Mouse (Mus musculus): Measurements from ENCODE around the gene Sh3d21.
A peak's percentile ranks its signal among the peaks of the same experiment; 100 is the strongest.

Gene Sh3d21

DNA sequence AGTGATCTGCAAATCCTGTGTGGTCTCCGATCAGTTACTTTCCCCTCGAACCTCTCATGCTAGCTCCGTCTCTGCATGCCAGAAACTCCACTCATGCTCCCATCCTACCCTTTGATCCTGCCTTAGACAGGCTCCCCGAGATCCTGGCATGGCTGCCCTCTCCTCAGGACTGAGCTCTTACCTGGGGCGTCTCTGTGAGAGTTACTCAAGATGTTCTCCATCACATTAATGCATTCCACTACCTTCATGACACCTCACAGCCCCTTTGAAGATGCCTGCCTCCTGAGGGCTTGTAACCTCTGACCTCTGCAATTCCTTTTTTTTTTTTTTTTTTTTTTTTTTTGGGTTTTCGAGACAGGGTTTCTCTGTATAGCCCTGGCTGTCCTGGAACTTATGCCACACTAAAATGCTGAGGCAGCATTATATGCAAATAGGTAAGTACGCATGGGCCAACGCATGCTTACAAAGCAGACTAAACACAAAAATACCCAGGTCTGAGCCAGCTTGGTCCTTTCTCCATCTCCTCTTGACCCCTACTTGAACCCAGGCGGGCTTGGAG lies 16.2 kb downstream of the Sh3d21 start:
- DNase-seq (ENCODE audit: low read depth, low spot score), result no peak

DNA sequence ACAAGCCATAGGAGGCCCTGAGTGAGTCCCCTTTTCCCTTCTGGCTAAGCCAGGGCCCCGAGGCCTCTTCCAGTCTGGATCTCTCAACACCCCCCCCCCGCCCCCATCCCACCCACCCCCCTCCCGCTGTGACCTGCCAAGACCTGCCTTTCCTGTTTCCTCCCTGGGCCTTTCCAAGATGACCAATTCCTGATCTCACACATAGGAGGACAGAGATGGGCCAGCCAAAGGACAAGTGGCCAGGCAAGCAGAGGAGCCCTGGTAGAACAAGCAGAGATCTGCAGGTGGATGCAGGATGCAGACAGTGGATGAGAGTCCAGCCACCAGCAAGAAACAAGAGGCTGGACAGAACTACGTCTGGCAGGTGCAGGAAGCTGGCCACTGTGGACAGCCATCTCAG lies 17.9 kb downstream of the Sh3d21 start:
- DNase-seq (ENCODE audit: low read depth, low spot score), result no peak

DNA sequence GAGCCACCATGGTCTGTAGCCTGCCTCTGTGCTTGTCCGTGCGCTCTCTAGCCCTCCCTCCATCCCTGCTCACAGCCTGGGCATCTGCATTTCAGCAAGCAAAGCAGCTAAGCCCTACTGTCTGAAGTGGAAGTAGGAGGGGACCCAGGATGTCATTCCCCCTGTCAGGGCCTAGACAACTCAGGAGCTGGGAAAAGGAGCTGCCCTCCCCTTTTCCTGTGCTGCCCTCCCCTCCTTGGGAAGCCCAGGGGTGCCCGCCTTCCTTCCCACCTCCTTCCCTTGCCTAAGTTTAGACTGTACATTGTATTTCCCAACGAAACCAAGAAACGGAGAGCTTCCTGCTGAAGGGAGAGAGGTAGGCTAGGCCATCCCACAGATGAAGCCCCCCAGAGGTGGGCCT lies 22.3 kb downstream of the Sh3d21 start:
- DNase-seq (ENCODE audit: low read depth, low spot score), result no peak

DNA sequence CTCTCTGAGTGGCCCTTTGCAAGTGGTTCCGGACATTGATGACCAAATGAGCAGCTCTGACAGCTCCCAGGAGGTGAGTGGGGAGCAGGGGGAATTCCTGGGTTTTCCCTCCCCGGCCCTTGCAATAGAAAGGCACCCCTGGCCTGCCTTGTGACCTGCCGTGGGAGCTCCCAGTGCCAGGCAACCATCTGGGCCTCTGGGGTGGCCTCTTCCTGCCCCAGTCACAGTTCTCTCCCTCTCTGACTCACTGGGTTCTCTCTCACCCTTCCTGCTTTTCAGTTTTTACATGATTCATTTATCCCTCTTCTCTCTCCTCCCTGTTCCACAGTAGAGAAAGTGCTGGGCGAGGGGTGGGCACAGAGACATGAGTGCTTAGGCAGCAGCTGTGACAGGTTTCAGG lies 25.5 kb downstream of the Sh3d21 start:
- DNase-seq (ENCODE audit: low read depth, low spot score), result no peak

DNA sequence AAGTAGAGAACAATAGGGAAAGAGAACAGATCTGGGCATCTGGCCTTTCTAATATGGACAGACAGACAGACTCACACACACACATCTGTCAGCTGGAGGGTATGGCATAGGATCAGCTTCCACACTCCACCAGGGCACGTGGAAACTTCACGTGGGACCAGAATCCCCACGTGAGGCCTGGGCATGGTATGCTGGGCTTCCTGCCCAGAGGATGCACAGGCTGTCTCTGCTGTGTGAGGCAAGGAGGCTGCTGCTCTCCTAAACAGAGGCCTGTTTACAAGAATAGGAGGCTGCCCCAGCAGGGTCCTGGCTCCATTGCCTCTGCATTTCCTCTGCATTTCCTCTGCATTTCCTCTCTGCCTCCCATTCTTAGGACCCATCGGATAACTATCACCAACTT lies 28.7 kb downstream of the Sh3d21 start:
- no peak for DNase-seq (ENCODE audit: low read depth, low spot score)

DNA sequence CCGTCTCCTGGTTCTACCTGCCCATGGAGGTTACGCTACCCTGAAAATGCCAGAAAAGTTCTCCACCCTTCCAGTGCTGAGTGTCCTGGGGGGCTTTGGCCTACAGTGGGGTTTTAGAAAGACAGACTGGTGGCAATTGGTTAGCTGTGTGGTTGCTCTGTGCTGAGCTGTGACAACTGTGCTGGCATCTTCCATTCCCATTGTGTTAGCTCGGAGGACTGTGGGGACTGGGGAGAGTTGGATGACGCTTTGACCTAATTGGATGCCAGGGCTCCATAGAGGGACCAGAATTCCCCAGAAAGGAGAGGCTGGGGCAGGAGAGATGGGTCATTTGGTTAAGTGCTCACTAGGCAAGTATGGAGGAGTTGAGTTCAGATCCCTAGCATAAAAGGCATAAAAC lies 29.1 kb downstream of the Sh3d21 start:
- no peak for DNase-seq (ENCODE audit: low read depth, low spot score)

DNA sequence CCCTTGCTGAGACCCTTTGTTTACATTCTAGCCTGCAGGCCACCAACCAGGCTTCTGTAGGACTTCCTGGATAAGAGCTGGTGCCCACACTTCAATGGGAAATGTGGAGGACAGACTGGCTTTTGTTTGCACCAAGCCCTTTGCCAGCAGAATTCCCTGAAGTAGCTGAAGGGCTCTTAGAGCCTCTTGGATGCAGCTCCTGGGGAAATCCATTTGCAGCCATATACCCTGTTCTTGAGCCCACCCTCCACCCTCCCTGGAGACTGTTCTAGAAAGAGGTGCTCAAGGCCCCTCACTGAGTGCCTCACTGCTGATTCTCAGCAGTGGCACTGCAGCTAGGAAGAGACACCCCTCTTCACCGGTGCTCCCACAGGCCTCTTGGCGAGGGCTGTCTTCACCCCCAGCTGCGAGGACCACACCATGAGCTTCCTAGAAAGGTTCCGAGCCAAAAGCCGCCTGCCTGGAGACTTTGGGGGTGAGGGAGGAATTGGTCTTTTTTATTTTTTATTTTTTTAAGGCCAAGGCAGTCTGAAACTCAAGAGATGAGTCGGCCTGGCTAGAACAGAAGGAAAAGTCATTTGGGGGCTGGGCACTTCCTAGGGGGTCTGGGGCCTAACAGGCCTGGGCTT lies 30.5 kb downstream of the Sh3d21 start:
- DNase-seq (ENCODE audit: low read depth, low spot score), result no peak

DNA sequence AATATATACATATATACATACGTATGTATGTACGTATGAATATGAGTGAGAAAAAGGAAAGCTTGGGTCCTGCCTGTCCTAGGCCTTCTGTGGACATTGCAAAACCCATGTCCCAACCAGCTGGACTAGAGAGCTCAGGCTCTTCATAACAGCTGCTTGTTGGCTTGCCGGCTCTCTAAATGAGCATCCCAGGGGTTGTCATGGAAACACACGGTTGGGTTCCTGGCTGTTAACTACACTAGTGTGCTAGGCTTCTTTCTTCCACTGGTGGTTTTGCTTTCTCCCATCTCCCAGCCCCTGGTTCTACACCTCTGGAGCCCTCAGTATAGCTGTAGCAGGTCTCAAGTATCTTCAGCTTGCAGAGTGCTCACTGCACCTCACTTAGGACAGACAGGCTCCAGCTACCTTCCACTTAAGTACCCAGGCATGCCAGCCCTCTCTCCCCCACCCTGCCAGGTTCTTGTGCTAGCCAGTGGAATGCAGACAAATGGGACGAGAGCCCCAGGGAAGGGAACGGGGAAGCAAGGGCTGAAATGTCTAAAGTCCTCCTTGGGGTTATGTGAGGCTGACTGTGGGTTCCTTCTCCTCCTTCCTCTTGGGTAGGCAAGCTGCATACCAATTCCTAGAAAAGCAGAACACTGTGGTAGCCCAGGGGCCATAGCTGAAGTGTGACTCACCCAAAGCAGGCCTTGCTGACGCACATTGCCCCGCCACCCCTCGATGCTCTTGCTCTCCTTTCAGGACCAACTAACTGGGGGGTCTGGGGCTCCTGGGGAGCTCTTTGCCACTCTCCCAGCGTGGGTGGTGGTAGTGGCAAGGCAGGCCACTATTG lies 31.8 kb downstream of the Sh3d21 start:
- no peak for DNase-seq (ENCODE audit: low read depth, low spot score)

DNA sequence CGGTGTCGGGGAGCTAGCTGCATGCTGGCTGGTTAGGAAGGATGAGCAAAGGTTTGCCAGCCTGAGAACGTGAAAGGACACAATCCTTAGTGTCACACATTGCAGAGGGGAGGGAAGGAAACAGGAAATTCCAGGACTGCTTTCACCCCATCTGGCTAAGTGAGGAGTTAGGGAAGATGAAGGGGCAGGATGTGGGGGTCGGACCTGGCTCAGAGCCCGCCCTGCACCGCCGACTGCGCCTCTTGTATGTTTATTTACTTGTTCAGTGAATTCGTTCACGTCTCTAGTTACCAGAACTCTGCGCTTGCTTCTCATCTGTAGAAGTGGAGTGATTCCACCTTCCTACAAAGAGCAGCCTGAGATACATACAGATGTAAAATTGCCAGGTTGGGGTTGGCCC lies 32.8 kb downstream of the Sh3d21 start:
- DNase-seq (ENCODE audit: low read depth, low spot score), result no peak

DNA sequence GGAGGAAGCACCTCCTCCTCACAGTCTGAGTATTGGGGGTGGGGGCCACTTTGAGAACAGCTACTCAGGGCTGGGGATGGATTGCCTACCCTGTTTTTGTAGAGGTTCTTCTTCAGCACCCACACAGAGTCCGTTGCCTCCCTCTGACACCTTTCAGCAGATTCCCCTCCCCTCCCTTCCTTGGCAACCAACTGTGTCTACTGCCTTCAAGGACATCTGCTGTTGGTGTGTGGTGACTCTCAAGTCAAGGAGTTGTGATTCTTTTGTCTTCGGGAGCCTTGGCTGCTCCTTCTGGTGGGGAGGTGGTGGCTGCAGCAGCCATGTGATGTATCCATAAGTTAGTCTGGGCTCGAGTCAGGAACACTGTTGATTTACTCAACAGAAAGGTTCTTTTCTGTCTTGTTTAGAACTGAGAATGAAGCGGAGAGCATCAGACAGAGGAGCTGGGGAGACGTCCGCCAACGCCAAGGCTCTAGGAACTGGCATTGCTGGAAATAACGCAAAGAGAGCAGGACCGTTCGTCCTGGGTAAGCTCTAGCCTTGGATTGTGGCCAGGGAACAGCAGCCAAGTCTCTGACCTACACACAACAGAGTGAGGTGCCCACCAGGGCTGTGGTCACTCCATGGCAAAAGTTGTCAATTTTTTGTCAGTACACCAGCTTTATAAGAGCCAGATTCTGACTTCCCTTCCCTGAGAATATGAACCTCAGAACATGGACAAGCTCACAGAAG lies 39.8 kb downstream of the Sh3d21 start:
- no peak for DNase-seq (ENCODE audit: low read depth, low spot score)

DNA sequence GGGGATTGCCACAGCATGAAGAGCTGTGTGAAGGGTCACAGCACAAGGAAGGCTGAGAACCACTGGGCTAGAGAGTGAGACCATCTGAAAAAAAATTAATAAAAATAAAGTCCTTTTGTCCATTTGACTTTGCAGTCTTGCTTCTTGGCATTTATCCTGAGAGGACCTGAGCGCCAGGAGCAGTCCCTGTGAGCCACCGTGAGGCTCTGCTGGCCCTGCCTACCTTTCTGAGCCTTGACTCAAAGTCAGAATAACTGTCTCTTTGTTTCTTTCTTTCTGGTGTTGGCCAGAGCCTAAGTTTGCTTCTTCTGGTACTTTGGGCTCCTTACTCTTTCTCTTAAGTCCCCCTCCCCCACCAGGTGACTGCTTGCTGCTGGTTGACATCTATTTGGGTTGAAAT lies 42.8 kb downstream of the Sh3d21 start:
- no peak for DNase-seq (ENCODE audit: low read depth, low spot score)

DNA sequence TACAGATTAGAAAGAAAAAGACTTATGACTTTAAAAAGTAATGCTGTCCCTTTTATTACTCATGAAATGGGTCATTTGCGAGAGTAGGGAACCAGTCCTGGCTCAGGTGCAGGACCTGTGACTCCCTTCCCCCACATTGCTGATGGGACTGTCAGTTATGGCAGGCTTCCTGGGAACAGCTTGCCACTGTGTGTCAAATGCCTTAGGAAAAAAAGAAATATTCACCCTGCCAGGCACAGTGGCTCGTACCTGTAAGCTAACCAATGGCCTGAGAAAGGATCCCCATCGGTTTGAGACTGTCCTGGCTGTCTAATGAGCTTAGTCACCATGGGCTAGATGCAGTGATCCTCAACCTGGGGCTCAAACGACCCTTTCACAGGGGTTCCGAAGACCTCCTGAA lies 43.2 kb downstream of the Sh3d21 start:
- DNase-seq (ENCODE audit: low read depth, low spot score), result no peak

DNA sequence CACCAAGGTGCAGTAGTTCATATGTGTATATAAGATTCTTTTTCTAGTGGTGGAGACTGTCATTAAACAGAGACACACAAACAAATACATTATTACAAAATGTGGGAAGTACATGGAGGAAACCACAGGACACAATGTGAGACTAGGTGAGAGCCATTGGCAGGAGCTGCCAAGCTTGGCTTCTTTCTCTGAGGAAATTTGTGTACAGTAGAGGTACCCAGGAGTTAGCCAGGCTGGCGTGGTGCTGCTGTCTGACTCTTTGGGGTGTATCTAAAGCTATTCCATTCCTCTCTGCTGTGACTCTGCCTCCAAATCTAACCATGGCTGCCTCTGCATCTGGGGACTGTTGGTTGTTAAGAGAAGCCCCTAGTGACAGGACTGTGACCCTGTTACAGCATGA lies 44.2 kb downstream of the Sh3d21 start:
- no peak for DNase-seq (ENCODE audit: low read depth, low spot score)

DNA sequence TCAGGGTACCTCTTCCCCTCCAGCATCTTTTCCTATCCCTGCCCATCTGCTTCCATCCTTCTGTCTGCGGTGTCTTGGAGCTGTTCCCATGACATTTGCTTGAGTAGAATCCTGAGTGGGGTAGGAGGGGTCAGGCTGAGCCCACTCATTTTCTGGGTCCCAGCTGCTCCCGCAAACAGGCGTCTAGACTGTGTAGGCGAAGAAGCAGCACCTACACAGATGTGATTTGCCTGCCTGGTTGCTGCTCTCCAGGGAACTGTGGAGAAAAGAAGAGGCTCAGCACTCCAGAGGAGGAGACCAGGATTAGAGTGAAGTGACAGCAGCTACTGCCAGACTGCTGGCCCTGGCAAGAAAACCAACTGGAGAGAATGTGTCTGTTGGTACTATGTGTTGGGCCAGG lies 44.6 kb downstream of the Sh3d21 start:
- DNase-seq (ENCODE audit: low read depth, low spot score), result no peak

DNA sequence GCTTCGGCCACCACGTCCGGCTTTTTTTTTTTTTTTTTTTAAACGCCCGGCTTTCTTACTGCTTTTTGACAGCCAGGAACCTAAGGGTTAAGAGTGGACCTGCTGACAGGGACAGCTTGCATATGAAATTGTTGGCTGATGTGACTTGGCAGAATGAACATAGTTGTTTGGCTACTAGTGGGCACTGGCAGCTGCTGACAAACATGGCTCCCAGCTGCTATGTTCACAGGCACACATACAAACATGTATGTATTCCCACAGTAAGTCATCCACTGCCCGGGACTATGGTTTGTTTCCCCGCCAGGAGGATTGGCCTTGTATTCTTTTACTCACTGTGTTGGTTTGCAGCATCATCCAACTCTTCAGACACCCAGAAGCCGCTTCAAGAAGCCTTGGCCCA lies 46.2 kb downstream of the Sh3d21 start:
- no peak for DNase-seq (ENCODE audit: low read depth, low spot score)

DNA sequence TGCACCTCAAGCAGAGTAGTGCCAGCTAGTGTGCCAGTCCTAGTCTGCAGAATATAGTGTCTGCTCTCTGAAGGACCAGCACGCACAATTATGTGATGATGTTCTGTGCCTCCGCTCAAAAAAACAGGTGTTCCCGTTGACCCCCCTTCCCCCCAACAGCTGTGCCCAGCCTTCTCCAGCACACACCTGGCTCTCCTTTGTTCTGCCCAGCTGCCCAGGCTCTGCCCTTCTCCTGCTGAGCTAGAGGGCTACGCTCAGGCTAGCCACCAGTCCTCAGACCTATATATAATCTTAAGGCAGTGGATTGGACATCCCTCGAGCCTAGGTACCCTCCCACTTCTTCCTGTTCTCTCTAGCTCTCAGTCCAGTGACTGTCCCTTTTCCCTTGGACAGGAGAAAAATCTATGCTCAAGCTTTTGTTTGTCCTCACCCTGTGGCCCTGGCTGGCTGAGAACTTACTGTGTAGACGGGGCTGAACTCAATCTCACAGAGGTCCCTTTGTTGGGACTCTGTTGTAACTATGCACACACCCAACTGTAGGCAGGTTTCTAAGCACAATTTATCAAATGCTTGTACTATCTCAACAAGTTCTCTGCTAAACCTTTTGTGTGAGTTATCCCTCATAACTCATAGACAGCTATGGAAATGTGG lies 47.3 kb downstream of the Sh3d21 start:
- DNase-seq (ENCODE audit: low read depth, low spot score), result no peak

DNA sequence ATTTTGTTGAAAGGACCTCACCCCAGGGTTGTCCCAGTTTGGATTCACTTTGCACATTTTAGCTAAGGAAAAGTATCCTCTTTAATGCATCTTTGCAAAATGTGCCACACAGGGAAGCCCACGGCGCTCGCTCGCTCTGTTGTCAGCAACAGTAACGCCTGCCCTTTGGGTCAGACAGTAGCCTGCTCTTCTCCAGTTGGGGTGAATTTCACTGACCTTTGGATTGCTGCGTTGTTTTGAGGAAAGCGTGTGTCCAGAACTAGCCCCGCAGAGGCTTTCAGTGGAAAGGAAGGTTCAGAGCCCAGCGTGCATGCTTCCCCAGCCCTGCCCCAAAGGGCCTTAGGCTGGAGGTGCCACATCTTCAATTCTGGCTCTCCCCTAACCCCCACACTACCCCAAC lies 47.9 kb downstream of the Sh3d21 start:
- no peak for DNase-seq (ENCODE audit: low read depth, low spot score)

DNA sequence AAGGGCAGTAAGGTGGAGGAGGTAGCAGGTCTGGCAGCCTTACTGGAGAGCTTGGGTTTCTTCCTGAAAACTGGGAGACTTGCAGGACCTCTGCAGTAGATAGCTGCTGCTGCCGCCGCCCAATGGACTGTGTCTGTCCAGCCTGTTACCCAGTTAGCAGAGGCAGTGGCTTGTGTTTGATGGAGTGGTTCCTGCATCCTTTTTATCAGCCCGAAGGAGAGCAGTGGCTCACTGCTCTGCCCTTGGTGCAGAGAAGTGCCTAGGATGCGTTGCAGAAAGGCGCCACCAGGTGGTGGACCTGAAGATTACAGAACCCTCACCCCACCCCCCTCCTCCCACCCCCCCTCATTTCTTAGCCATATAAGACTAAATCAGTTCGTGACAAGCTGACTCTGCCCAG lies 49.3 kb downstream of the Sh3d21 start:
- DNase-seq (ENCODE audit: low read depth, low spot score), result peak; percentile 38

DNA sequence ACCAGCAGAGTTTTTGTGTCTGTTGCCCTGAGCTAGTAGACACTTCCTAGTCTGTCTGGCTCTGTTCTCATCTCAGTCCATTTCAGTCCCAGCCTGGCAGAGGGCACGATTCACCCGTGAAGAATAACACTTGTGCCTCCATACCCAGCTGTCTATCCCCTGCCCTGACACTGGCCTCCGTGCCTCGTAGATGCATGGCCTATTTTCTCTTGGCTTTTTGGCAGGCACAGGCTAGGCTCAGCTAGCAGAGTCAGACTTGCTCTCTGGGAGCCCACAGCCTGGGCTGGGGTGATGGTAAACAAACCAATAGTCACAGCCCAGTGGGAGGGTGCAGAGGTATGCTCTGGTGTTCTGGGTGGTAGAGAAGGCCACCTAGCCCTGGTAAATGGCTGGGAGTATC lies 50.0 kb downstream of the Sh3d21 start:
- no peak for DNase-seq (ENCODE audit: low read depth, low spot score)

DNA sequence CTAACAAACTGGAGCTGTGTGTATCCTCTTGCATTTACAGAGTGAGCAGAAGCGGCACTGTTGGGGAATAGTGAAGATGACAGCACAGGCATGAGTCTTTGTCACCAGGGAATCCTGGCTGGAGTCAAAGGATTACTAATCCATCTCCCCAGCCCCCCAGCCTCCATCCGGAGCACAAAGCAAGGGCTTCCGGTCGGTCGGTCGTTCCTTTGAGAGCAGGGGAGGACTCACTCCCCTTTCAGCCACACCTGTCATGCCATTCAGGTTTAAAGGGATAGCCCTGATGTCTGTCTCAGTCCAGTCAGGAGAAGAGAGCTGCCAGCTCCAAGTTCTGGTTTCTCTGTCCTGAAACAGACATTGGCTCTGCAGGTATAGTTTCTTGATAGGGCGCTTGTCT lies 52.1 kb downstream of the Sh3d21 start:
- peak; percentile 25 for DNase-seq (ENCODE audit: low read depth, low spot score)

DNA sequence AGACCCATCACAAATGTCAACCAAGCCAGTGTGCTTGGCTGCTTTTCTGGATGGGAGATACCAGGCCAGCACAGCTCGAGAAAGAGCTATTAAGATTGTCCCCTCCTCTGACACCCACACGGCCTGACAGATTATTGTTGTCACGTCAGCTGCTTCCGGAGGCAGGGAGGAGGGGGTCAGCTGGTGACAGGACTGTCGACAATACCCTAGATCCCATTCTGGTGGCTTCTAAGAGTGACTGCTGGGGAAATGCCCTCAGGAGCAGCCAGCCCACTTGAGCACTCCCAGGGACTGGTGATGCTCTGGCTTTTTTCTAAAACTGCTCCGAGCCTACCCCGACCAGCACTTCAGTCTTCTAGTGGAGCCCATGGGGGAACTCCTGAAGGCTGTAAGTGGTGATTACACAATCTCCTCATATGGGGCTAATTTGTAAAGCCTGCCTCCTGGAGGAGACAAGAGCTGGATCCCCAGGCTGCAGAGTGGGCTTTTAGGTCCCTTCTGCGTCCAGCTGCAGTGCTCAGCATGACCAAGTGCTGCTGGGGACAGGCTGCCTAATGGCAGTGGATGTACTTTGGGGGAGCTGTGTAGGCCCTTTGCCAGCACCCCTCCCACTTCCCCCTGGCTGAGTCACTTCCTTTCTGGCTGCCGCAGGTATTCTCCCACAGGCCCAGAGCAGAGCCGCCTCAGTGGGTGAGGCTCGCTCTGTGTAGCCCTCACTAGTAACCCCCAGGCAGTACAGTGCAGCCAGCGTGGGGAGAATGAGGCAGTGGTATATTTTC lies 52.7 kb downstream of the Sh3d21 start:
- no peak for DNase-seq (ENCODE audit: low read depth, low spot score)

Data from retina, postnatal 7 days (tissue).